Mouse (Mus musculus) stomach, embryonic 14.5 days (tissue): ENCODE data around the gene Msn. TPM values are rescaled to one million over a fixed set of nuclear protein-coding genes. Genes with fewer than 3 reads are reported as not detected.

Experiments
- ATAC-seq: fragments of 200-750 bp; cut with Nextera tagmentation; 2 replicates; pipeline ENCODE4 v1.8.0; 2017; ENCODE audit warnings: low read depth, moderate TSS enrichment; ENCODE audit not compliant: insufficient number of reproducible peaks, insufficient read depth, low FRiP score
- H3K27ac ChIP-seq: fragments of 300-500 bp; sonication (generic); 2 replicates; pipeline ENCODE4 v1.5.1; 2014; ENCODE audit warnings: mild to moderate bottlenecking, low read length, moderate library complexity, mixed read lengths
- H3K27me3 ChIP-seq: fragments of 300-500 bp; sonication (generic); 2 replicates; pipeline ENCODE4 v1.6.1; 2014; ENCODE audit warnings: low read length, control low read depth, mixed read lengths; ENCODE audit not compliant: control insufficient read depth, insufficient read depth
- H3K36me3 ChIP-seq: fragments of 300-500 bp; sonication (generic); 2 replicates; pipeline ENCODE4 v1.6.1; 2014; ENCODE audit warnings: mild to moderate bottlenecking, control low read depth, low read length, moderate library complexity, mixed read lengths; ENCODE audit not compliant: control insufficient read depth, insufficient read depth
- H3K4me1 ChIP-seq: fragments of 300-500 bp; sonication (generic); 2 replicates; pipeline ENCODE4 v1.6.1; 2014; ENCODE audit warnings: low read length, control low read depth, mixed read lengths; ENCODE audit not compliant: control insufficient read depth, insufficient read depth
- H3K4me2 ChIP-seq: fragments of 300-500 bp; sonication (generic); replicated peaks from 2 replicates; pipeline ENCODE4 v1.6.1; 2014; ENCODE audit warnings: low read depth, low read length, control low read depth
- H3K4me3 ChIP-seq: fragments of 300-500 bp; sonication (generic); 2 replicates; pipeline ENCODE4 v1.5.1; 2014; ENCODE audit warnings: low read depth, low read length, control low read depth
- H3K9ac ChIP-seq: fragments of 300-500 bp; sonication (generic); replicated peaks from 2 replicates; pipeline ENCODE4 v1.6.1; 2014; ENCODE audit warnings: low read depth, mild to moderate bottlenecking, control low read depth, low read length, moderate library complexity, mixed read lengths
- H3K9me3 ChIP-seq: fragments of 300-500 bp; sonication (generic); 2 replicates; pipeline ENCODE4 v1.6.1; 2016; ENCODE audit warnings: low read depth, low read length, control low read depth; ENCODE audit not compliant: control insufficient read depth
- WGBS: fragments of 180-500 bp; shearing (Covaris S2); extraction: QIAGEN DNeasy Blood & Tissue Kit; methylation state at CpG from one replicate; pipeline ENCODE4 v1.1.7; 2014; 5-methylcytosine and 5-hydroxymethylcytosine counted together
- polyA plus RNA-seq: library from polyadenylated mRNA; unstranded; fragments of >200 nt; fragmentation: Nextera tagmentation; extraction: Ambion mirVana; gene quantifications from 2 replicates; pipeline ENCODE4 v1.2.1, GENCODE M21; 2014

Gene Msn
- polyA plus RNA-seq, 1 experiment from 2014 or later: 87.3 TPM

GRCm38 (mm10) chrX:96113106-96113634, 17.3 kb downstream of the Msn start:
- Histone ChIP-seq H3K9me3 (no peaks in the 10 kb centered on the region), H3K4me3 (no peak overlapping the region), H3K27ac (no peak overlapping the region), H3K27me3 (no peaks in the 10 kb centered on the region), H3K4me1 (no peaks in the 10 kb centered on the region), H3K9ac (no peak overlapping the region), H3K36me3 (no peaks in the 10 kb centered on the region), H3K4me2 (no peak overlapping the region)
- ATAC-seq: no peak

DNA sequence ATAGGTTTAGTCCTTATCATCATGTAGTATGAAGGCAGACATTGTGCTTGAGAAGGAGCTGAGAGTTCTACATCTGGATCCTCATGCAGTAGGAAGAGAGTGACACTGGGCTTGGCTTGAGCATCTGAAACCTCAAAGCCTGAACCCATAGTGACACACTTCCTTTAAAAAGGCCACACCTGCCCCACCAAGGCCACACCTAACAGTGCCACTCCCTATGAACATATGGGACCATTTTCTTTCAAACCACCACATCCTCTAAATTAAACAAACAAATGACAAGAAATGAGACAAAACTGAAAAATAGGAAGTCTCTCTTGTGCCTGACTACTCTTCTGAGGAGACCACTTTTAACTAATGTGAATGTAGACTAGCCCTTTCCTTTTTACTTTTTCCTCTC, 19.7 kb downstream of the Msn start:
- no peak overlapping the region for H3K9ac ChIP-seq
- no peaks in the 10 kb centered on the region for H3K4me1 ChIP-seq
- no peak for ATAC-seq
- no peaks in the 10 kb centered on the region for H3K27me3 ChIP-seq
- no peaks in the 10 kb centered on the region for H3K36me3 ChIP-seq
- no peaks in the 10 kb centered on the region for H3K9me3 ChIP-seq
- H3K4me2 ChIP-seq: no peak overlapping the region
- H3K4me3 ChIP-seq: no peak overlapping the region
- H3K27ac ChIP-seq: no peak overlapping the region

- Histone ChIP-seq H3K9ac (no peak overlapping the region), H3K36me3 (no peaks in the 10 kb centered on the region), H3K4me3 (no peak overlapping the region), H3K27me3 (no peaks in the 10 kb centered on the region), H3K4me2 (no peak overlapping the region), H3K4me1 (no peaks in the 10 kb centered on the region), H3K9me3 (no peaks in the 10 kb centered on the region), H3K27ac (no peak overlapping the region)
- 65% methylated on average over 1 of the region's 1 CpGs for WGBS
- ATAC-seq: no peak
These were observed 21.5 kb downstream of the Msn start for GRCm38 (mm10) chrX:96117366-96117765.

GRCm38 (mm10) chrX:96119997-96120396, 24.2 kb downstream of the Msn start:
- WGBS: 55% methylated on average over 2 of the region's 2 CpGs
- Histone ChIP-seq H3K27me3 (no peaks in the 10 kb centered on the region), H3K4me3 (no peak overlapping the region), H3K27ac (no peak overlapping the region), H3K9ac (no peak overlapping the region), H3K4me1 (no peaks in the 10 kb centered on the region), H3K36me3 (no peaks in the 10 kb centered on the region), H3K4me2 (no peak overlapping the region), H3K9me3 (no peaks in the 10 kb centered on the region)
- ATAC-seq: no peak

DNA sequence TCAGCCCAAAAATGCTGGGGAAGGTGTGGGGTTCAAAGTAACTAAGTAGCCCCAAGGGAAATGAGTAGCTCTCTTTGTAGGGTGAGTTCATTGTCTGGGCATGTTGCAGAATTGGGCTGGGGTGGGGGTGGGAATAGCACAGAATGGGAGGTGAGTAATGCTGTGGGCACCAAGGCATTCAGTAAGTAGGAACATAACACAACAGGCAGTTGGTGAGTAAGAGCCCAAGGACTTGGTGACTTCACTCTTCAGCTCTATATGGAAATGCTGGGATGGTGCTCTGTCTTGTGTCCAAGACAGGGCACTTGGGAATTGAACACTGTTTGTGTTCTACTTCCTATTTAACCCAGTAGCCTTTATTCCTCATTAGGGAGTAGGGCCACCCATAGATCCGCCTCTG, 26.1 kb downstream of the Msn start:
- H3K4me2 ChIP-seq: no peak overlapping the region
- no peaks in the 10 kb centered on the region for H3K27me3 ChIP-seq
- H3K36me3 ChIP-seq: no peaks in the 10 kb centered on the region
- no peak overlapping the region for H3K9ac ChIP-seq
- 92% methylated on average over 1 of the region's 1 CpGs for WGBS
- ATAC-seq: no peak
- H3K9me3 ChIP-seq: no peaks in the 10 kb centered on the region
- H3K27ac ChIP-seq: no peak overlapping the region
- H3K4me3 ChIP-seq: no peak overlapping the region
- no peaks in the 10 kb centered on the region for H3K4me1 ChIP-seq

- Histone ChIP-seq H3K9me3 (no peaks in the 10 kb centered on the region), H3K9ac (no peak overlapping the region), H3K27ac (no peak overlapping the region), H3K4me1 (no peaks in the 10 kb centered on the region), H3K27me3 (no peaks in the 10 kb centered on the region), H3K4me2 (no peak overlapping the region), H3K36me3 (no peaks in the 10 kb centered on the region), H3K4me3 (no peak overlapping the region)
- ATAC-seq: no peak
- 76% methylated on average over 3 of the region's 3 CpGs for WGBS
These were observed 31.0 kb downstream of the Msn start for GRCm38 (mm10) chrX:96126803-96127202.

- no peaks in the 10 kb centered on the region for H3K36me3 ChIP-seq
- H3K4me2 ChIP-seq: no peak overlapping the region
- no peaks in the 10 kb centered on the region for H3K4me1 ChIP-seq
- no peaks in the 10 kb centered on the region for H3K27me3 ChIP-seq
- ATAC-seq: peak; percentile 46; the same call in 1 of the 2 replicates
- no peak overlapping the region for H3K27ac ChIP-seq
- H3K9ac ChIP-seq: no peak overlapping the region
- H3K4me3 ChIP-seq: no peak overlapping the region
- no peaks in the 10 kb centered on the region for H3K9me3 ChIP-seq
- 43% methylated on average over 5 of the region's 5 CpGs for WGBS
These were observed 34.3 kb downstream of the Msn start for GRCm38 (mm10) chrX:96130139-96130538.

- Histone ChIP-seq H3K4me3 (no peak overlapping the region), H3K27ac (no peak overlapping the region), H3K4me1 (no peaks in the 10 kb centered on the region), H3K9ac (no peak overlapping the region), H3K27me3 (no peaks in the 10 kb centered on the region), H3K9me3 (no peaks in the 10 kb centered on the region), H3K4me2 (no peak overlapping the region), H3K36me3 (no peaks in the 10 kb centered on the region)
- WGBS: 57% methylated on average over 6 of the region's 6 CpGs
- no peak for ATAC-seq
These were observed 34.8 kb downstream of the Msn start for GRCm38 (mm10) chrX:96130663-96131062.

- H3K27ac ChIP-seq: no peak overlapping the region
- H3K36me3 ChIP-seq: no peaks in the 10 kb centered on the region
- H3K27me3 ChIP-seq: no peaks in the 10 kb centered on the region
- H3K9me3 ChIP-seq: no peaks in the 10 kb centered on the region
- no peak overlapping the region for H3K4me3 ChIP-seq
- no peak overlapping the region for H3K9ac ChIP-seq
- no peaks in the 10 kb centered on the region for H3K4me1 ChIP-seq
- WGBS: 49% methylated on average over 2 of the region's 2 CpGs
- ATAC-seq: no peak
- no peak overlapping the region for H3K4me2 ChIP-seq
These were observed 37.4 kb downstream of the Msn start for GRCm38 (mm10) chrX:96133260-96133659.
